Mouse (Mus musculus) ES-E14 (cell line): ENCODE results near the gene Tyms. TPM values are rescaled to one million over a fixed set of nuclear protein-coding genes. Genes with fewer than 3 reads are reported as not detected.
"Not testable (repeated sequence)": the region's sequence is repeated elsewhere in the genome, so short reads cannot be mapped to it uniquely, and the experiment has no call there.

Experiments
- DNase-seq: peaks from one replicate; pipeline ENCODE4 v3.0.0-alpha.2; 2013; ENCODE audit warnings: low read depth, low spot score
- H3K27ac ChIP-seq: 2 replicates; pipeline ENCODE4 v1.5.1; 2012; ENCODE audit warnings: low read depth, mild to moderate bottlenecking, low read length, moderate library complexity, mixed read lengths; ENCODE audit not compliant: poor library complexity, insufficient read depth, severe bottlenecking
- H3K36me3 ChIP-seq: 2 replicates; pipeline ENCODE4 v1.6.1; 2012; ENCODE audit warnings: mild to moderate bottlenecking, low read length, moderate library complexity, mixed read lengths; ENCODE audit not compliant: control insufficient read depth, poor library complexity, insufficient read depth, severe bottlenecking
- H3K4me1 ChIP-seq, 2 experiments: fragments of 150-350 bp in 1 of 2; sonication (generic) in 1 of 2; 2 replicates each; pipeline ENCODE4 v1.6.1; 2012; ENCODE audit warnings: low read length in 2 of 2, mild to moderate bottlenecking in 1 of 2, mixed read lengths in 1 of 2; ENCODE audit not compliant: control insufficient read depth in 2 of 2, insufficient read depth in 2 of 2, poor library complexity in 1 of 2
- H3K4me3 ChIP-seq, 2 experiments: fragments of 150-350 bp in 1 of 2; sonication (generic) in 1 of 2; 2 replicates each; pipeline ENCODE4 v1.5.1; 2012; ENCODE audit warnings: low read length in 2 of 2, low read depth in 1 of 2, mild to moderate bottlenecking in 1 of 2, mixed read lengths in 1 of 2; ENCODE audit not compliant: insufficient read depth in 1 of 2, poor library complexity in 1 of 2, severe bottlenecking in 1 of 2
- H3K9ac ChIP-seq: 2 replicates; pipeline ENCODE4 v1.6.1; 2012; ENCODE audit warnings: low read depth, mild to moderate bottlenecking, low read length, mixed read lengths; ENCODE audit not compliant: poor library complexity, insufficient read depth, severe bottlenecking
- H3K9me3 ChIP-seq: fragments of 150-350 bp; sonication (generic); 2 replicates; pipeline ENCODE4 v1.6.1; 2012; ENCODE audit warnings: low read depth, mild to moderate bottlenecking, low read length; ENCODE audit not compliant: control insufficient read depth, insufficient read depth
- CHD2 ChIP-seq: IDR thresholded peaks from 2 replicates; pipeline ENCODE4 v1.6.1; 2014; ENCODE audit warnings: mild to moderate bottlenecking, low read depth, low read length, inconsistent platforms
- HCFC1 ChIP-seq: IDR thresholded peaks from 2 replicates; pipeline ENCODE4 v1.6.1; 2012; ENCODE audit warnings: low read length, inconsistent platforms, borderline replicate concordance; ENCODE audit not compliant: insufficient read depth
- MAFK ChIP-seq: IDR thresholded peaks from 2 replicates; pipeline ENCODE4 v1.6.1; 2014; ENCODE audit warnings: mild to moderate bottlenecking, low read depth, low read length, inconsistent platforms; ENCODE audit not compliant: insufficient read depth
- ZC3H11A ChIP-seq: IDR thresholded peaks from 2 replicates; pipeline ENCODE4 v1.6.1; 2012; ENCODE audit warnings: low read depth, mild to moderate bottlenecking, inconsistent platforms, low read length, borderline replicate concordance
- ZNF384 ChIP-seq: IDR thresholded peaks from 2 replicates; pipeline ENCODE4 v1.6.1; 2012; ENCODE audit warnings: low read depth, low read length, inconsistent platforms
- in situ Hi-C, 2 experiments: fragments of 600-800 bp; cut with MboI; formaldehyde crosslinking; loops; one replicate each; pipeline ENCODE4 v1.15.1; 2025; ENCODE audit warnings: low sequenced_read_pairs in 2 of 2, inconsistent platforms in 1 of 2; ENCODE audit not compliant: unreplicated experiment in 2 of 2
- total RNA-seq: library from RNA; depleted of rRNA; stranded (reverse); fragments of 300-350 nt; gene quantifications from 2 replicates; pipeline ENCODE4 v1.2.3, GENCODE M21; 2012

Tyms gene
- total RNA-seq, 1 experiment, result 121 TPM

- peaks cover 0 to 3% of the 10 kb centered on the region in 2 experiments; a peak in 1 of 4 replicates for H3K4me1 ChIP-seq
- no peaks in the 10 kb centered on the region for H3K9me3 ChIP-seq
- TF ChIP-seq MAFK, result no peak
- TF ChIP-seq ZNF384, result no peak
- TF ChIP-seq HCFC1, result no peak
- TF ChIP-seq CHD2, result no peak
- no peak for TF ChIP-seq ZC3H11A
- no peak for DNase-seq
- H3K27ac ChIP-seq, result no peak overlapping the region
- H3K9ac ChIP-seq, result peak overlapping the region; percentile 38; the same call in 1 of the 2 replicates
- H3K36me3 ChIP-seq, result peaks cover 14% of the 10 kb centered on the region
- peak overlapping the region in 1 of 2 experiments; percentile 95; a peak in 1 of 4 replicates for H3K4me3 ChIP-seq
- in situ Hi-C loops, result no loop called here
These were observed 1.7 kb downstream of the Tyms start for GRCm38 (mm10) chr5:30071677-30072076.

DNA sequence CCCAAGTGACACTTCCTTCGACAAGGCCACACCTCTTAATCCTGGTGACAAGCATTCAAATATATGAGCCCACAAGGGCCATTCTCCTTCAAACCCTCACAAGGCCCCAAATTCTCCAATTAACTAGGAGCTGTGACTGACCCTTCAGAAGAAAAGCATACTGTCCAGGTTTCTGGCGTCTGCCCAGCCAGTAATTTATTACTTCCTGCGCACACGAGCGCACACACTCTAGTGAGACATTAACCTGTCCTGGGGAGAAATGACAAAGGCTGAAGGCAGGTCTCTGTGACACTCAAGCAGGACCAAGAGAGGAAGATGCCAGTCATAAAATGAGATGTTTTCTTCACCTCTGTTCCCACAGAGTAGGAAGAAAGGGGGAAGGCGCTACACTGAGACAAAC lies 5.7 kb downstream of the Tyms start:
- no peak overlapping the region for H3K27ac ChIP-seq
- no peaks in the 10 kb centered on the region for H3K9me3 ChIP-seq
- no peak for DNase-seq
- peaks cover 29% of the 10 kb centered on the region for H3K36me3 ChIP-seq
- peaks cover 0 to 3% of the 10 kb centered on the region in 2 experiments; a peak in 1 of 4 replicates for H3K4me1 ChIP-seq
- TF ChIP-seq CHD2 (no peak), ZC3H11A (no peak), HCFC1 (no peak), ZNF384 (no peak), MAFK (no peak)
- in situ Hi-C loops, result no loop called here
- no peak overlapping the region for H3K4me3 ChIP-seq
- H3K9ac ChIP-seq, result no peak overlapping the region

GRCm38 (mm10) chr5:30059607-30060006 lies 13.8 kb downstream of the Tyms start:
- Histone ChIP-seq H3K27ac (peak overlapping the region; percentile 98), H3K36me3 (peaks cover 32% of the 10 kb centered on the region), H3K9ac (peak overlapping the region; percentile 24; the same call in 1 of the 2 replicates)
- H3K4me1 ChIP-seq, in situ Hi-C loops, H3K4me3 ChIP-seq, H3K9me3 ChIP-seq: not testable (repeated sequence)
- peak; percentile 62 for DNase-seq

DNA sequence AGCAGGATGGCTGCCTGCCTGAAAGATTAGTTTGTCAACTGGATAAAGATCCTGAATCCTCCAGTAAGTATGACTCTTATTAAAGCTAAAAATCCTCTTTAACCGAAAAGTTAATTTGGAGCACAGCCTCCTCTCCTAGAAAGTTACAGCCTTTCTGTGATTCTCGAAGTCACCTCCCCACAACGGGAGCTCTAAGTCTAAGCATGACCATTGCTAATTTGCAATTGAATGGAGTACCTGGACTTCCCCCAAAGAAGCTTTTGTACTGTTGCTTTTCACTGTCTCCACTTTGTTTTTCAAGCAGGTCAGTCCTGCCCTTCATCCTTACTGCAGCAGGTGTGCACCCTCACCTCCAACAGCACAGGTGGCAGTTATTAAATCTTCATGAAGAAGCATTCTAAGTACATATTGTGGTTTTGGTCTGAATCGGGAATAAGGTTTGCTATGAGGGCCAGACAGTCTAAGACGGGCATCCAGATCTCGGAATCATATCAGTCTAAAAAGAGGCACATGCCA lies 15.1 kb downstream of the Tyms start:
- TF ChIP-seq HCFC1 (no peak), ZNF384 (peak; percentile 80), ZC3H11A (no peak), CHD2 (0 out of 2 replicates have a peak, but pooled peaks have one; percentile 31), MAFK (no peak)
- Histone ChIP-seq H3K36me3 (peaks cover 24% of the 10 kb centered on the region), H3K4me1 (peaks cover 0 to 7% of the 10 kb centered on the region in 2 experiments; a peak in 2 of 4 replicates), H3K4me3 (no peak overlapping the region), H3K27ac (peak overlapping the region; percentile 87), H3K9ac (no peak overlapping the region; the same call in 1 of the 2 replicates), H3K9me3 (no peaks in the 10 kb centered on the region; the same call in 1 of the 2 replicates)
- peak; percentile 33 for DNase-seq
- in situ Hi-C loops, result no loop called here

DNA sequence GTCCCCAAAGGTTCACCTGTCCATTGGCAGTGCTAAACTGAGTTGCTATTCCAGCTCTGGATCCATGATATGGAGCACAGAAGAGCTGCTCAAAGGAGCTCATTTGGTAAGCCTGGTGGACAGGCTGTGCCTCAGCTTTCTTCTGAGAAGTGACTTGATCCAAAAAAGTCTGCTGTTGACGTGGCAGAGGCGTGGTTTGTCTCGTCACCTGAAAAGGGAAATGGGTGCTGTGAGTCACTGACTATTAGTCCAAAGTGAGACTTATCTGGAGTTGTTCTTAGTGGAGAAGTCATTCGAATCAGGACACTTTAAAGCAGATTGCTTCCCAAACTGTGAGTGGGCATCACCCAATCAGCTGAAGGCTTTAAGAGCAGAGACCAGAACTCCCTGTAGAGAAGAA lies 33.6 kb downstream of the Tyms start:
- H3K4me3 ChIP-seq, H3K27ac ChIP-seq, H3K36me3 ChIP-seq, H3K9ac ChIP-seq, H3K4me1 ChIP-seq, DNase-seq, H3K9me3 ChIP-seq, in situ Hi-C loops: not testable (repeated sequence)

DNA sequence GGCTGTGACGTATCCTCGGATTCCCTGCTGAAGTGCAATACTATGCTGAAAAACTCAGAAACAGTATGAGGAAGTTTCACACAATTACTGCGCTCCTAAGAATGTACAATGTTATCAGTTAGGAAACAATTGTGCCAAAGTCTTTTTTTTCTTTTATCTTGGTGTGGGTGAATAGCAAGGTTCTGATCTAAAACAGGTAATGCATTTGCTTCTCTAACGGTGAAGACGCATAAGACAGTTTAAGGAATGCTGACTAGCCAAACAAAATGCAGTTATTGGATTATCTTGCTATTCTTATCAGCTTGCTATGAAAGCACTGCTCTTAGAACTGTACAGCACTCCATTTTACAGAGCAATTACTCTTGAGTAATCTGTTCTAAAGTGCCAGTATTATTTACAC lies 34.1 kb downstream of the Tyms start:
- H3K4me1 ChIP-seq, H3K9me3 ChIP-seq, in situ Hi-C loops, H3K36me3 ChIP-seq, H3K27ac ChIP-seq, H3K4me3 ChIP-seq, DNase-seq, H3K9ac ChIP-seq: not testable (repeated sequence)

- in situ Hi-C loops, H3K4me3 ChIP-seq, H3K36me3 ChIP-seq, H3K9ac ChIP-seq, H3K4me1 ChIP-seq, H3K27ac ChIP-seq, H3K9me3 ChIP-seq, DNase-seq: not testable (repeated sequence)
These were observed 36.3 kb downstream of the Tyms start for GRCm38 (mm10) chr5:30037111-30037510.
